Mouse (Mus musculus) kidney, embryonic 14.5 days (tissue): ENCODE measurements around the gene 4921517D22Rik. TPM values are rescaled to one million over a fixed set of nuclear protein-coding genes. Genes with fewer than 3 reads are reported as not detected.

Experiments
- ATAC-seq: fragments of 200-750 bp; cut with Nextera tagmentation; 2 replicates; pipeline ENCODE4 v1.8.0; 2017; ENCODE audit warnings: moderate number of reproducible peaks, mild to moderate bottlenecking, moderate TSS enrichment, moderate library complexity; ENCODE audit not compliant: low FRiP score, low TSS enrichment
- H3K27ac ChIP-seq: fragments of 300-500 bp; sonication (generic); 2 replicates; pipeline ENCODE4 v1.5.1; 2014; ENCODE audit warnings: low read depth, mild to moderate bottlenecking, low read length, moderate library complexity, mixed read lengths
- H3K27me3 ChIP-seq: fragments of 300-500 bp; sonication (generic); 2 replicates; pipeline ENCODE4 v1.6.1; 2014; ENCODE audit warnings: mild to moderate bottlenecking, low read length; ENCODE audit not compliant: control insufficient read depth, insufficient read depth
- H3K36me3 ChIP-seq: fragments of 300-500 bp; sonication (generic); 2 replicates; pipeline ENCODE4 v1.6.1; 2014; ENCODE audit warnings: low read length, mixed read lengths; ENCODE audit not compliant: control insufficient read depth, insufficient read depth
- H3K4me1 ChIP-seq: fragments of 300-500 bp; sonication (generic); 2 replicates; pipeline ENCODE4 v1.6.1; 2014; ENCODE audit warnings: low read length, mixed read lengths; ENCODE audit not compliant: control insufficient read depth, insufficient read depth
- H3K4me2 ChIP-seq: fragments of 300-500 bp; sonication (generic); replicated peaks from 2 replicates; pipeline ENCODE4 v1.6.1; 2014; ENCODE audit warnings: low read depth, mild to moderate bottlenecking, low read length
- H3K4me3 ChIP-seq: fragments of 300-500 bp; sonication (generic); 2 replicates; pipeline ENCODE4 v1.5.1; 2014; ENCODE audit warnings: mild to moderate bottlenecking, low read length
- H3K9ac ChIP-seq: fragments of 300-500 bp; sonication (generic); 2 replicates; pipeline ENCODE4 v1.6.1; 2014; ENCODE audit warnings: low read depth, mild to moderate bottlenecking, low read length, moderate library complexity
- H3K9me3 ChIP-seq: fragments of 300-500 bp; sonication (generic); 2 replicates; pipeline ENCODE4 v1.6.1; 2016; ENCODE audit warnings: low read length; ENCODE audit not compliant: control insufficient read depth
- WGBS: fragments of 180-500 bp; shearing (Covaris S2); extraction: QIAGEN DNeasy Blood & Tissue Kit; methylation state at CpG from one replicate; pipeline ENCODE4 v1.1.7; 2014; 5-methylcytosine and 5-hydroxymethylcytosine counted together
- polyA plus RNA-seq: library from polyadenylated mRNA; unstranded; fragments of >200 nt; fragmentation: Nextera tagmentation; extraction: Ambion mirVana; gene quantifications from 2 replicates; pipeline ENCODE4 v1.2.1, GENCODE M21; 2014

Gene 4921517D22Rik
- polyA plus RNA-seq, 1 experiment from 2014 or later = not detected

DNA sequence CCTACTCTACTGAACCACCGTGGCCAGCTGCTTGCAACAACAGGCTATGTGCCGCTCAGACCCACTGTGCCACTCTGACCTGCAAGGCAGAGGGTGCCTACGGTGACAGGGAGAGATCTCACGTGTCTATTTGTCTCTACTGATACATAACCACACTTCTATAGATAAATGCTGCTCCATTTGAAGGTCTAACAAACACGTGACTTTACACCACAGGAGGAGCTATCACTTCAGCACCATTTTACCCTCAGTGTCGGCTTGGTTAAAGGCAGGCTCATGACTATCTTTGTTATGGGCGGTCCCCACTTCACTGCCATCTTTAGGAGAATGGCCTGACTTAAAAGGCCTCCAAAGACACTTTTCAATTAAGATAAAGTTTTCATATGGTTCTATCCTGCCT is 11.3 kb downstream of the 4921517D22Rik start:
- Histone ChIP-seq H3K4me2 (no peak overlapping the region), H3K27me3 (no peaks in the 10 kb centered on the region), H3K4me3 (no peak overlapping the region), H3K9ac (no peak overlapping the region), H3K36me3 (no peaks in the 10 kb centered on the region), H3K9me3 (no peaks in the 10 kb centered on the region), H3K4me1 (no peaks in the 10 kb centered on the region), H3K27ac (no peak overlapping the region)
- 29% methylated on average over 7 of the region's 7 CpGs for WGBS
- ATAC-seq = no peak

DNA sequence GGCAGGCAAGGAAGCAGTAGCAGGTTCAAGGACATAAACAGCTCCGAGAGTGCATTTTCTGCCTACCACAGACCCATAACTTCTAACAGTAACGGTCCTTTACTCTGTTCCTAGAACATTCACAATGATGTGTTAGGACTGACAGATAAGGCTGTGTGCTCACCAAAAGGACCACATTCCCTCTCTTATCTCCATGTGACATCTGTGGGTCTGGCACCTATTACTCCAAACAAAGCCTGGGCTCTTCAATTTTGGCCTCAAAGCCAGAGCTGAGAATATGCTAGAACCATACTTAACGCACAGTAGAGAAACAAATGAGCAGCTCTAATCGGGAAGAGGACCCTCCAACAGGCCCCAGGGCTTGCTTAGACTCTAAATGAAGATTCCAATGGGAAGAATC is 14.0 kb downstream of the 4921517D22Rik start:
- Histone ChIP-seq H3K9ac (no peak overlapping the region), H3K4me2 (no peak overlapping the region), H3K27me3 (no peaks in the 10 kb centered on the region), H3K9me3 (no peaks in the 10 kb centered on the region), H3K4me1 (no peaks in the 10 kb centered on the region), H3K36me3 (no peaks in the 10 kb centered on the region), H3K27ac (no peak overlapping the region), H3K4me3 (no peak overlapping the region)
- WGBS = 72% methylated on average over 4 of the region's 4 CpGs
- ATAC-seq = no peak

DNA sequence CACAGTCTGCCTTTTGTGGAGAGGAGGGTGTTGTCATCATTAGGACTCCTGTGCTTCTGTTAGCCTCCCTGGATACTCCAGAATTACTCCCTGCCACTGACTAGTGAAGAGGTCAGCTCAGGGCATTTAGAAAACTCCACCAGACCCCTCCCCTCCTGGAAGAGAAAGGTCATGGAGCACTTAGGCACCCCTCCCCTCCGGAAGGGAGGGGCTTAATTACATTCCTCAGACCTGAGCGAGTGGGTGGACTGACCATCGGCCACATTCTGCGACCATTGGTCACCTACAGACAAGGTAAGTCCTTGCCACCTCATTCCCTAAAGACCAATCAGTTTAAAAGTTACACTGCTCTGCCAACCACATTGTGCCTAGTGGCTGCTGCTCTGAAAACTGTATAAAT is 14.6 kb downstream of the 4921517D22Rik start:
- no peak overlapping the region for H3K27ac ChIP-seq
- 36% methylated on average over 4 of the region's 4 CpGs for WGBS
- H3K27me3 ChIP-seq = no peaks in the 10 kb centered on the region
- H3K4me1 ChIP-seq = peaks cover under 1% of the 10 kb centered on the region; the same call in 1 of the 2 replicates
- H3K36me3 ChIP-seq = no peaks in the 10 kb centered on the region
- no peak overlapping the region for H3K9ac ChIP-seq
- no peaks in the 10 kb centered on the region for H3K9me3 ChIP-seq
- no peak for ATAC-seq
- H3K4me3 ChIP-seq = no peak overlapping the region
- H3K4me2 ChIP-seq = no peak overlapping the region

DNA sequence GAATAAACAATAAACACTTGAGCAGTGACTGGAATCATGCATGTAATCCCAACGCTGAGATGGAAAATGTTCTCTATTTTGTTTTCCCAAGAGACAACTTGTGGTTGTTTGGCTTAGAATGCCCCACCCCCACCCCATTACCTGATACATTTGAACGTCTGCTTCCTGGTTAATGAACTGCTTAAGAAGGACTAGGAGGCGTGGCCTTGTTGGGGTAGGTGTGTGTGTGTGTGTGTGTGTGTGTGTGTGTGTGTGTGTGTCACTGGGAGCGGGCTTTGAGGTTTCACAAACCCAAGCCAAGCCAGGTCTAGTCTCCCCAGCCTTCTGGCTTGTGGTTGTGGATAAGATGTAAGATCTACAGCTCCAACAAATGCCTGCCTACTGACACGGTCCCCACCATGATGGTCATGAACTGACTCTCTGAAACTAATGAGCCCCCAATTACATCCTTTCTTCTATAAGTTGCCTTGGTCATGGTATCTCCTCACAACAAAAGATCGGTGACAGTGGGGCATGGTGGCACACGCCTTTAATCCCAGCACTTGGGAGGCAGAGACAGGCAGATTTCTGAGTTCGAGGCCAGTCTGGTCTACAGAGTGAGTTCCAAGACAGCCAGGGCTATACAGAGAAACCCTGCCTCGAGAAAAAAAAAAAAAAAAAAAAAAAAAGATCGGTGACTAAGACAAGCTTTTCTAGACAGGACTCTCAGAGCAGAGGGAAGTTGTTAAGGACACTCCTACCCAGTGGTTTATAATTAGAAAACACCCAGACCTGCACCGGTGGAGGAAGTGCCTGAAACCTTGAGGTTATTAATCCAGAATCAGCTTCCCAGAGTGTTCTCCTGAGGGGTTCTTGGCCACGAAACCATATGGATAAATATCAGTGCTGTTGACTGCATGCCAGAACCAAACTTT is 17.3 kb downstream of the 4921517D22Rik start:
- Histone ChIP-seq H3K4me2 (no peak overlapping the region), H3K36me3 (no peaks in the 10 kb centered on the region), H3K27ac (no peak overlapping the region), H3K9ac (no peak overlapping the region), H3K4me1 (peaks cover 11% of the 10 kb centered on the region), H3K9me3 (no peaks in the 10 kb centered on the region), H3K4me3 (no peak overlapping the region), H3K27me3 (no peaks in the 10 kb centered on the region)
- no peak for ATAC-seq
- WGBS = 79% methylated on average over 11 of the region's 12 CpGs

DNA sequence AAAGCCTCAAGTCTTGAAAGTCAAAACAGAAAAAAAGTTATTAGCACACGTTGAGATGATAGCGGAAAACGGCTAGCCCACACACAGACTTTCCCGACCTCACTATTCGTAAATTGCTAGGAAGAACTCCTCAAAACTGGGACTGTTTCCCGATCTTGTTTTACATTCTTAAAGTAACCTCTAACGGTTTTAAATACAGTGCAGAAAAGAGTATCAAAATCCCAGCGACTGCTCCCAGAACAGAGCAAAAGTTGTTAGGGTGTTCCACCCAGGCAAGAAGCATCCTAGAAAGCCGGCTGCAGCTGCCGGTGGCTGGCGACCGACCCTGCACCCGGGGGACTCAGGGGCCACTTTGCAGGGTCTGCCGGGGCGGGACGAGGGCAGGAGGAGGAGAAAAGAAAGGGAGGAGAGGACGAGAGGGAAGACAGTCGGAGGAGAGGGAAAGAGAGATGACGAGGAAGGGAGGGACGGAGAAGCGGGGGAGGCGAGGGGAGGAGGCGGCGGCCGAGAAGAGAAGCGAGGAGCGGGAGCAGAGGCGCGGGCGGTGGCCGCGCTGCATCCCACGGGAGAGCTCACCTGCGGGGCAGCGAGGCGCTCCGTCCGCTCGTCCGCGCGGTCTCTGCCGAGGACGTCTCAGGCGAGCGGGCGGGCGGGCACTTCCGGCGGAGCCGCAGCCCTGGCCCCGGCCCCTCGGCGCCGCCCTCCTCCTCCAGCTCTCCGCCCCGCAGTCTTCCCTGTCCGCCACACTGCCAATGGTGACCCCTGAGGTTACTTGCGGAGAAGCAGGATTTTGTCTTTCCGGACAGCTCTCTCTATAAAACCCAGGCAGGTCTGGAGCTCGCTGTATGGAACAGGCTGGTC is 18.5 kb downstream of the 4921517D22Rik start, which contains the start of gene Golm1:
Gene Golm1, minus strand, starts transcription at position 661 of the 861 bp plus-strand sequence.
- ATAC-seq = peak; percentile 89
- H3K4me1 ChIP-seq = peaks cover 11% of the 10 kb centered on the region
- H3K4me3 ChIP-seq = peak within 1 kb of the TSS; percentile 77
- H3K9ac ChIP-seq = peak within 1 kb of the TSS; percentile 74
- no peaks in the 10 kb centered on the region for H3K36me3 ChIP-seq
- peak within 1 kb of the TSS; percentile 61 for H3K4me2 ChIP-seq
- peak within 1 kb of the TSS; percentile 74 for H3K27ac ChIP-seq
- H3K27me3 ChIP-seq = no peaks in the 10 kb centered on the region
- 1% methylated on average over 45 of the region's 61 CpGs for WGBS
- no peaks in the 10 kb centered on the region for H3K9me3 ChIP-seq

DNA sequence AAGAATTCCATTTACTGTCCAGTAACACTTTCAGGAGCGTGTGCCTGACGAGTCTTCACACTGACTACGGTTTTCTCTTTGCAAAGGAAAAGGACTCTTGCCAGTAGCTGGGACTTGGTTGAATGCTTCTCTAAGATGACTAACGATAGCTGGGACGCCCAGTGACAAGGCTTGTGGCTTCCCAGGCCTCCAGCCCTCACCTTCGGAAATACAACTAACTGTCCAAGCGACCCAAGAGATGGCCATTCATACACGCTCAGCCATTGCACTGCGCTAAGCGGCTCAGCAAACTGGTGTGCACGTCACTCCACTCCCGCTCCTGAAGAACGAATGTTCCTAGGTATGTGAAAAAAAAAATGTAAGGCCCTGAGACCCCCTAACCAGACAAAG is 19.2 kb downstream of the 4921517D22Rik start:
- Histone ChIP-seq H3K9ac (peak overlapping the region; percentile 74; the same call in 1 of the 2 replicates), H3K27ac (peak overlapping the region; percentile 74; the same call in 1 of the 2 replicates), H3K4me1 (peaks cover 11% of the 10 kb centered on the region), H3K27me3 (no peaks in the 10 kb centered on the region), H3K36me3 (no peaks in the 10 kb centered on the region), H3K9me3 (no peaks in the 10 kb centered on the region), H3K4me3 (peak overlapping the region; percentile 77), H3K4me2 (peak overlapping the region; percentile 61)
- ATAC-seq = no peak; the same call in 1 of the 2 replicates
- 2% methylated on average over 13 of the region's 13 CpGs for WGBS

DNA sequence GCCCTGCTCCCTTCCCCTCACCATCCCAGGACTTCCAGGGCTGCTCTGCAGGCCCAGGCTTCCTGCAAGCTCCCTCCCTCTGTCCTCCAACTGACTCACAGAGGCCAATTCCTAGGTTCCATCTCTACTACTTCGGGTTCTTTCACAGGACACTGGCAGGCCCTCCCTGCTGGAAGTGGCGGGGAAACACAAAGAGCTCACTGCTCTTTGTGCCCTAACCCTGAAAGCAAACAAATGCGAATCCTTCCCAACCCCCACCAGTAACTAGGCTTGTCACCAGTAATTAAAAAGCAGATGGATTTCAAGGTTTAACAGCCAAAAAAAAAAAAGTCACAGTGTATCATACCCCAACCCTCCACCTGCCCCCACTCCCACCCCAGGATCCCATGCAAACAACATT is 19.7 kb downstream of the 4921517D22Rik start:
- Histone ChIP-seq H3K4me3 (peak overlapping the region; percentile 77; the same call in 1 of the 2 replicates), H3K9me3 (no peaks in the 10 kb centered on the region), H3K36me3 (no peaks in the 10 kb centered on the region), H3K9ac (peak overlapping the region; percentile 74; the same call in 1 of the 2 replicates), H3K4me2 (peak overlapping the region; percentile 61), H3K4me1 (peaks cover 11% of the 10 kb centered on the region), H3K27me3 (no peaks in the 10 kb centered on the region), H3K27ac (no peak overlapping the region)
- 11% methylated on average over 3 of the region's 3 CpGs for WGBS
- ATAC-seq = no peak

DNA sequence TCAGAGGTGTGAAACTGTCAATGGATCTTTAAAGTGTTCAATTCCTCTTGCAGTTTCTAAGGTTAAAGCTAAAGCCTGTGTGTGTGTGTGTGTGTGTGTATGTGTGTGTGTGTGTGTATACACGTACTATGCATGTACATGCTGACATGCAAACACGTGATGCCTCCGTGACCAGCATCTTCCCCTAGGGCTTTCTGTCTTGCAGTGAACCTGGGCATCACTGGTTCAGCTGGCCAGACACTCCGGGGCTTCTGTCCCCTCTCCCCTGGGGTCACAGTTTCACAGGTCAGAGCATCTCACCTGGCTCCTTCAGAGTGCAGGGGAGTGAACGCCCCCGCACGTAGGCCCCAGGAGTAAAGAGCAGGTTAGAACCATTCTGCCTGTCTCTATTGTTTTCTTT is 20.3 kb downstream of the 4921517D22Rik start:
- H3K27ac ChIP-seq = no peak overlapping the region
- WGBS = 50% methylated on average over 7 of the region's 7 CpGs
- H3K4me3 ChIP-seq = no peak overlapping the region
- H3K27me3 ChIP-seq = no peaks in the 10 kb centered on the region
- no peak overlapping the region for H3K9ac ChIP-seq
- no peak for ATAC-seq
- no peaks in the 10 kb centered on the region for H3K9me3 ChIP-seq
- peaks cover 11% of the 10 kb centered on the region for H3K4me1 ChIP-seq
- H3K36me3 ChIP-seq = no peaks in the 10 kb centered on the region
- H3K4me2 ChIP-seq = 0 out of 2 replicates have a peak overlapping the region, but pooled peaks have one; percentile 12
